Mouse (Mus musculus) olfactory bulb, adult 2 months (tissue): Measurements from ENCODE around the gene Atp8b2.

Experiments
- CTCF ChIP-seq: fragments of 200-500 bp; IDR thresholded peaks from 2 replicates; pipeline ENCODE4 v1.5.1; 2012; ENCODE audit warnings: low read depth, mild to moderate bottlenecking, low read length, moderate library complexity; ENCODE audit not compliant: insufficient read depth
- POLR2A ChIP-seq: fragments of 200-500 bp; IDR thresholded peaks from 2 replicates; pipeline ENCODE4 v1.6.1; 2012; ENCODE audit warnings: mild to moderate bottlenecking, low read depth, low read length, moderate library complexity; ENCODE audit not compliant: insufficient read depth

DNA sequence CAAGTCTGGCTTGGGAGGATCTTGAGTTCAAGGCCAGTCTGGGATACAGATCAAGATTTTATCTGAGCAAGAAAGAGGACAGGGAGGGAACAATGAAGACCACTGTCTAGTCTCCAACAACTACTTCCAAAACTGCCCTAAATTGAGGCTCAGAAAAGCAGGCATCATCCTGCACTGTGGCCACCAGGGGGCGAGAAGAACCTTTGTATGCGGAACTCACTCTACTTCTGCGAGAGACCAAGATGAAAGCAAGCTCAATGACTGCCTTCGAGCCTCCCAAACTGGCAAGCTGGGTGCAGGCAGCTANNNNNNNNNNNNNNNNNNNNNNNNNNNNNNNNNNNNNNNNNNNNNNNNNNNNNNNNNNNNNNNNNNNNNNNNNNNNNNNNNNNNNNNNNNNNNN lies 9.9 kb downstream of the Atp8b2 start:
- TF ChIP-seq POLR2A (no peak), CTCF (peak; percentile 52)
